Mouse (Mus musculus): ENCODE results near the gene 4930438A08Rik. TPM values are rescaled to one million over a fixed set of nuclear protein-coding genes. Genes with fewer than 3 reads are reported as not detected.
"Not testable (repeated sequence)": the region's sequence is repeated elsewhere in the genome, so short reads cannot be mapped to it uniquely, and the experiment has no call there.

Gene 4930438A08Rik
- total and polyA plus RNA-seq, 3 experiments, result not detected

- Histone ChIP-seq H3K4me3 (no peak overlapping the region), H3K9ac (ENCODE audit: low read depth, low read length) (no peak overlapping the region), H3K4me1 (ENCODE audit: control insufficient read depth, insufficient read depth, low read length) (no peaks in the 10 kb centered on the region), H3K27me3 (ENCODE audit: control insufficient read depth, insufficient read depth, low read length) (no peaks in the 10 kb centered on the region), H3K27ac (no peak overlapping the region), H3K79me2 (replicated peaks; ENCODE audit: control insufficient read depth, insufficient read depth, low read length) (no peaks in the 10 kb centered on the region), H3K36me3 (ENCODE audit: control insufficient read depth, insufficient read depth, low read length) (no peaks in the 10 kb centered on the region)
- intact Hi-C loops (cut with DNase I), result no loop called here
- TF ChIP-seq CTCF (IDR thresholded peaks at IDR 0.05), result no peak
- TF ChIP-seq POLR2A (IDR thresholded peaks at IDR 0.05; ENCODE audit: insufficient read depth, low read depth, low read length), result no peak
- TF ChIP-seq EP300 (IDR thresholded peaks at IDR 0.05; ENCODE audit: insufficient read depth, low read depth, low read length), result no peak
- WGBS, result 83% methylated on average over 8 of the region's 8 CpGs
- DNase-seq, result no peak
Observed at GRCm38 (mm10) chr11:58231156-58231555, 43.4 kb upstream of the 4930438A08Rik start.

GRCm38 (mm10) chr11:58234551-58234950 is 40.0 kb upstream of the 4930438A08Rik start:
- H3K4me3 ChIP-seq; DNase-seq; H3K27ac ChIP-seq; H3K79me2 ChIP-seq (replicated peaks; ENCODE audit: control insufficient read depth, insufficient read depth, low read length); H3K9ac ChIP-seq (ENCODE audit: low read depth, low read length); H3K4me1 ChIP-seq (ENCODE audit: control insufficient read depth, insufficient read depth, low read length); H3K36me3 ChIP-seq (ENCODE audit: control insufficient read depth, insufficient read depth, low read length); intact Hi-C loops (cut with DNase I); H3K27me3 ChIP-seq (ENCODE audit: control insufficient read depth, insufficient read depth, low read length): not testable (repeated sequence)
- WGBS, result 65% methylated on average over 3 of the region's 3 CpGs

GRCm38 (mm10) chr11:58235152-58235551 is 39.4 kb upstream of the 4930438A08Rik start:
- intact Hi-C loops (cut with DNase I), result loop anchor here (5.0 kb wide), 1 partner anchor 352 kb away; no protein-coding TSS in a partner anchor
- no peaks in the 10 kb centered on the region for H3K4me1 ChIP-seq (ENCODE audit: control insufficient read depth, insufficient read depth, low read length)
- no peaks in the 10 kb centered on the region for H3K79me2 ChIP-seq (replicated peaks; ENCODE audit: control insufficient read depth, insufficient read depth, low read length)
- no peaks in the 10 kb centered on the region for H3K36me3 ChIP-seq (ENCODE audit: control insufficient read depth, insufficient read depth, low read length)
- no peak overlapping the region for H3K4me3 ChIP-seq
- 23% methylated on average over 6 of the region's 6 CpGs for WGBS
- TF ChIP-seq EP300 (IDR thresholded peaks at IDR 0.05; ENCODE audit: insufficient read depth, low read depth, low read length) (0 out of 2 replicates have a peak, but pooled peaks have one; percentile 13), POLR2A (IDR thresholded peaks at IDR 0.05; ENCODE audit: insufficient read depth, low read depth, low read length) (no peak), CTCF (IDR thresholded peaks at IDR 0.05) (peak; percentile 83)
- DNase-seq, result peak in 1 of 2 experiments; percentile 18
- no peak overlapping the region for H3K9ac ChIP-seq (ENCODE audit: low read depth, low read length)
- H3K27me3 ChIP-seq (ENCODE audit: control insufficient read depth, insufficient read depth, low read length), result no peaks in the 10 kb centered on the region
- H3K27ac ChIP-seq, result no peak overlapping the region

- Histone ChIP-seq H3K79me2 (replicated peaks; ENCODE audit: control insufficient read depth, insufficient read depth, low read length) (no peaks in the 10 kb centered on the region), H3K36me3 (ENCODE audit: control insufficient read depth, insufficient read depth, low read length) (no peaks in the 10 kb centered on the region), H3K4me1 (ENCODE audit: control insufficient read depth, insufficient read depth, low read length) (no peaks in the 10 kb centered on the region), H3K4me3 (peak overlapping the region; percentile 36; the same call in 1 of the 2 replicates), H3K9ac (ENCODE audit: low read depth, low read length) (no peak overlapping the region), H3K27ac (no peak overlapping the region), H3K27me3 (ENCODE audit: control insufficient read depth, insufficient read depth, low read length) (no peaks in the 10 kb centered on the region)
- peak; percentile 43 to 54 for DNase-seq
- TF ChIP-seq EP300 (IDR thresholded peaks at IDR 0.05; ENCODE audit: insufficient read depth, low read depth, low read length), result no peak
- TF ChIP-seq CTCF (IDR thresholded peaks at IDR 0.05), result peak; percentile 43
- no peak for TF ChIP-seq POLR2A (IDR thresholded peaks at IDR 0.05; ENCODE audit: insufficient read depth, low read depth, low read length)
- 5% methylated on average over 37 of the region's 37 CpGs for WGBS
- intact Hi-C loops (cut with DNase I), result loop anchor here (5.0 kb wide), 1 partner anchor 348 kb away; no protein-coding TSS in a partner anchor
Observed at GRCm38 (mm10) chr11:58238840-58239791, 35.5 kb upstream of the 4930438A08Rik start.

GRCm38 (mm10) chr11:58247294-58247693 is 27.3 kb upstream of the 4930438A08Rik start:
- no peak overlapping the region for H3K27ac ChIP-seq
- no peaks in the 10 kb centered on the region for H3K4me1 ChIP-seq (ENCODE audit: control insufficient read depth, insufficient read depth, low read length)
- peak; percentile 40 to 51 for DNase-seq
- no peak overlapping the region for H3K4me3 ChIP-seq
- H3K79me2 ChIP-seq (replicated peaks; ENCODE audit: control insufficient read depth, insufficient read depth, low read length), result no peaks in the 10 kb centered on the region
- H3K27me3 ChIP-seq (ENCODE audit: control insufficient read depth, insufficient read depth, low read length), result peaks cover 2% of the 10 kb centered on the region; the same call in 1 of the 2 replicates
- no peaks in the 10 kb centered on the region for H3K36me3 ChIP-seq (ENCODE audit: control insufficient read depth, insufficient read depth, low read length)
- no peak overlapping the region for H3K9ac ChIP-seq (ENCODE audit: low read depth, low read length)
- 27% methylated on average over 4 of the region's 4 CpGs for WGBS
- intact Hi-C loops (cut with DNase I), result no loop called here
- TF ChIP-seq POLR2A (IDR thresholded peaks at IDR 0.05; ENCODE audit: insufficient read depth, low read depth, low read length), result no peak
- no peak for TF ChIP-seq CTCF (IDR thresholded peaks at IDR 0.05)
- no peak for TF ChIP-seq EP300 (IDR thresholded peaks at IDR 0.05; ENCODE audit: insufficient read depth, low read depth, low read length)
